Mouse (Mus musculus) forebrain, embryonic 15.5 days (tissue): ENCODE measurements around the gene Gm12166. TPM values are rescaled to one million over a fixed set of nuclear protein-coding genes. Genes with fewer than 3 reads are reported as not detected.

ENCODE experiments used
- ATAC-seq: fragments of 200-750 bp; cut with Nextera tagmentation; replicated peaks from 2 replicates; pipeline ENCODE4 v1.8.0; 2017; ENCODE audit warnings: mild to moderate bottlenecking, moderate TSS enrichment, moderate library complexity
- H3K27ac ChIP-seq: fragments of 300-500 bp; sonication (generic); replicated peaks from 2 replicates; pipeline ENCODE4 v1.5.1; 2015; ENCODE audit warnings: mild to moderate bottlenecking, inconsistent platforms
- H3K27me3 ChIP-seq: fragments of 300-500 bp; sonication (generic); 2 replicates; pipeline ENCODE4 v1.6.1; 2015; ENCODE audit warnings: inconsistent platforms
- H3K36me3 ChIP-seq: fragments of 300-500 bp; sonication (generic); 2 replicates; pipeline ENCODE4 v1.6.1; 2015; ENCODE audit warnings: mild to moderate bottlenecking, inconsistent platforms
- H3K4me1 ChIP-seq: fragments of 300-500 bp; sonication (generic); 2 replicates; pipeline ENCODE4 v1.6.1; 2015; ENCODE audit warnings: inconsistent platforms
- H3K4me2 ChIP-seq: fragments of 300-500 bp; sonication (generic); replicated peaks from 2 replicates; pipeline ENCODE4 v1.6.1; 2015; ENCODE audit warnings: mild to moderate bottlenecking, inconsistent platforms
- H3K4me3 ChIP-seq: fragments of 300-500 bp; sonication (generic); 2 replicates; pipeline ENCODE4 v1.5.1; 2015; ENCODE audit warnings: mild to moderate bottlenecking, inconsistent platforms
- H3K9ac ChIP-seq: fragments of 300-500 bp; sonication (generic); replicated peaks from 2 replicates; pipeline ENCODE4 v1.6.1; 2015; ENCODE audit warnings: mild to moderate bottlenecking, inconsistent platforms
- H3K9me3 ChIP-seq: fragments of 300-500 bp; sonication (generic); 2 replicates; pipeline ENCODE4 v1.6.1; 2016; ENCODE audit warnings: inconsistent platforms
- WGBS: fragments of 180-500 bp; shearing (Covaris S2); methylation state at CpG from one replicate; pipeline ENCODE4 v1.1.7; 2015; ENCODE audit warnings: mixed read lengths; 5-methylcytosine and 5-hydroxymethylcytosine counted together
- microRNA-seq: library from miRNA; unstranded; fragments of <30 nt; microRNA quantifications from one replicate; pipeline ENCODE4, GENCODE M21; 2016
- polyA plus RNA-seq: library from polyadenylated mRNA; unstranded; fragments of >200 nt; fragmentation: Nextera tagmentation; extraction: Ambion mirVana; gene quantifications from 2 replicates; pipeline ENCODE4 v1.2.1, GENCODE M21; 2015

Gm12166 gene
- polyA plus RNA-seq, 1 experiment from 2014 or later = 6.5 TPM

DNA sequence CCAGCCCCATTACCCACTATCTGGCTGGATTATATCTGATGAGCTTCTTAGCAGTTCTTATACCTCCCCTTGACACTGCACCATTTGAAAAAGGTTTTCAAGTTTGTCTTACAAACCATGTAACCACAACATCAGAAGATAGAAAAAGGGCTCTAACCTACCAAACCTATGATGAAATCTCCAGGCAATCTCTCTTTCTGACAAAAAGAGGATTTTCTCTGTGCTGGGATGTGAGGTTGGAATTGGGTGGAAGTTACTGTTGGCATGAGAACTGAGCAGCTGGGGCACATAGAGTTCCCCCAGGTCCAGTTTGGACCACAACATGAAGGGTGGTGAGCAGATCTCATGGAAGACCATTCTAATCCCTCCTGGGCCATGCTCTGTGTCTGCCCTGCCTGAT lies 30.3 kb downstream of the Gm12166 start:
- no peak overlapping the region for H3K4me2 ChIP-seq
- no peaks in the 10 kb centered on the region for H3K36me3 ChIP-seq
- H3K27ac ChIP-seq = no peak overlapping the region
- no peak overlapping the region for H3K9ac ChIP-seq
- ATAC-seq = no peak
- no peaks in the 10 kb centered on the region for H3K27me3 ChIP-seq
- H3K4me3 ChIP-seq = no peak overlapping the region
- no peaks in the 10 kb centered on the region for H3K9me3 ChIP-seq
- no peaks in the 10 kb centered on the region for H3K4me1 ChIP-seq

DNA sequence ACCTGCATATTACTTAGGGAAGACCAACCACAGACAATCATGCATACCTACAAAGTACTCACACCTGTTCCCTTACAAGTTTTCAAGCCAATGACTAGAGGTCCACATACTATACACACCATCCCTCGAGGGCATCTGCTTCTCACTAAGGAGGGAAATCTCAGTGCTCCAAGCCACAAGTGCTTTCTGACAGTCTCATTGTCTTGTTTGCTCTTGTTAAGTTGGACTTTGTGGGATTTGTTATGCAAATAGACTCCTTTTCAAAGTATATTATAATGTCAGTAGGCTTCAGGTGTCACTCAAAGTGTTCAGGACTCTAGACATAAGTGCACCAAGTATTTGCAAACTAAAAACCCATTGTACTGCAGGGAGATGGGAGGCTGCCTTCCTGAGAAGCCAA lies 31.9 kb downstream of the Gm12166 start:
- WGBS = 57% methylated on average over 1 of the region's 1 CpGs
- Histone ChIP-seq H3K27me3 (no peaks in the 10 kb centered on the region), H3K27ac (no peak overlapping the region), H3K4me1 (no peaks in the 10 kb centered on the region), H3K36me3 (no peaks in the 10 kb centered on the region), H3K4me2 (no peak overlapping the region), H3K9me3 (no peaks in the 10 kb centered on the region), H3K4me3 (no peak overlapping the region), H3K9ac (no peak overlapping the region)
- ATAC-seq = no peak

DNA sequence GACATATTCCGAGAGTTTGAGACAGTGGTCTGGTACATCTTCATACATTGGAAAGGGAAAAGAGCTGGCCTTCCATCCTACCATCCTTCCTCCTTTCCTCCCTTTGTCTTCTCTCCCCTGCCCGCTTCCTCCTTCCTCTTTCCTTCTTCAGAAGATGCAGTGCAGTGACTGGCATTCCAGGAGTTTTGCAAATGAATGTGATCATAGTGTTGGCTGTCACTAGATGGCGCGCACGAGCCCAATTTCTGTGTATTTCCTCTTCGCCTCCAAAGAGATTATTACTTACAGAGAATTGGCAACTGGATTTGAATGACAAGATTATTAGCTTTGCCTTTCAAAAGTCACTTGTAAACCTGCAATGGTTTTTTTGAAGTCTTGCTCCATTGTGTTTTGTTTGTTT lies 36.1 kb downstream of the Gm12166 start:
- WGBS = 17% methylated on average over 6 of the region's 6 CpGs
- no peaks in the 10 kb centered on the region for H3K4me1 ChIP-seq

More for the DNA sequence above, 36.1 kb downstream of the Gm12166 start:
- no peaks in the 10 kb centered on the region for H3K27me3 ChIP-seq
- H3K4me2 ChIP-seq = no peak overlapping the region
- no peak overlapping the region for H3K9ac ChIP-seq
- H3K36me3 ChIP-seq = no peaks in the 10 kb centered on the region
- no peak overlapping the region for H3K4me3 ChIP-seq
- no peak overlapping the region for H3K27ac ChIP-seq
- ATAC-seq = peak; percentile 41; the same call in 1 of the 2 replicates
- H3K9me3 ChIP-seq = no peaks in the 10 kb centered on the region

Small RNA genes within 50 kb of the gene (microRNA-seq; reads per million reads assigned to microRNA genes)
- not detected for gene Mir8100

Other genes starting within 250 kb of the Gm12166 start
- 47.4 and 51.1 TPM in 2 replicates for gene Clint1, start 200.3 kb downstream of the Gm12166 start, polyA plus RNA-seq
- gene Lsm11, start 107.4 kb downstream of the Gm12166 start, polyA plus RNA-seq = 13.1 and 13.3 TPM in 2 replicates
- gene Thg1l, start 96.8 kb downstream of the Gm12166 start, polyA plus RNA-seq = 9.2 and 10.2 TPM in 2 replicates
- gene Sox30, start 72.0 kb downstream of the Gm12166 start, polyA plus RNA-seq = 0.17 and 0.18 TPM in 2 replicates
- gene Adam19, start 3.7 kb upstream of the Gm12166 start, polyA plus RNA-seq = 8.5 and 9.0 TPM in 2 replicates
- gene Nipal4, start 114.2 kb upstream of the Gm12166 start, polyA plus RNA-seq = 0.22 and 0.23 TPM in 2 replicates
- gene Fndc9, start 183.2 kb upstream of the Gm12166 start, polyA plus RNA-seq = 3.5 and 3.9 TPM in 2 replicates